Mouse (Mus musculus) liver, embryonic 16.5 days (tissue): Measurements from ENCODE around the gene Lpar4. TPM values are rescaled to one million over a fixed set of nuclear protein-coding genes. Genes with fewer than 3 reads are reported as not detected.

Experiments
- ATAC-seq: fragments of 200-750 bp; cut with Nextera tagmentation; 2 replicates; pipeline ENCODE4 v1.8.0; 2017; ENCODE audit warnings: low read depth, mild to moderate bottlenecking, moderate number of reproducible peaks, moderate library complexity
- H3K27ac ChIP-seq: fragments of 300-500 bp; sonication (generic); 2 replicates; pipeline ENCODE4 v1.5.1; 2014; ENCODE audit warnings: mild to moderate bottlenecking, low read length
- H3K27me3 ChIP-seq: fragments of 300-500 bp; sonication (generic); 2 replicates; pipeline ENCODE4 v1.6.1; 2014; ENCODE audit warnings: low read depth, low read length, mixed read lengths; ENCODE audit not compliant: control insufficient read depth, insufficient read depth
- H3K36me3 ChIP-seq: fragments of 300-500 bp; sonication (generic); 2 replicates; pipeline ENCODE4 v1.6.1; 2014; ENCODE audit warnings: mild to moderate bottlenecking; ENCODE audit not compliant: control insufficient read depth, insufficient read depth
- H3K4me1 ChIP-seq: fragments of 300-500 bp; sonication (generic); 2 replicates; pipeline ENCODE4 v1.6.1; 2014; ENCODE audit warnings: low read depth, low read length, mixed read lengths; ENCODE audit not compliant: control insufficient read depth
- H3K4me2 ChIP-seq: fragments of 300-500 bp; sonication (generic); 2 replicates; pipeline ENCODE4 v1.6.1; 2014; ENCODE audit warnings: low read depth, low read length, mixed read lengths
- H3K4me3 ChIP-seq: fragments of 300-500 bp; sonication (generic); 2 replicates; pipeline ENCODE4 v1.5.1; 2014; ENCODE audit warnings: low read depth, mild to moderate bottlenecking, low read length
- H3K9ac ChIP-seq: fragments of 300-500 bp; sonication (generic); 2 replicates; pipeline ENCODE4 v1.6.1; 2014; ENCODE audit warnings: low read depth, low read length
- H3K9me3 ChIP-seq: fragments of 300-500 bp; sonication (generic); replicated peaks from 2 replicates; pipeline ENCODE4 v1.6.1; 2016; ENCODE audit warnings: low read length; ENCODE audit not compliant: control insufficient read depth
- WGBS: fragments of 180-500 bp; shearing (Covaris S2); extraction: QIAGEN DNeasy Blood & Tissue Kit; methylation state at CpG from one replicate; pipeline ENCODE4 v1.1.7; 2014; ENCODE audit not compliant: insufficient replicate concordance; 5-methylcytosine and 5-hydroxymethylcytosine counted together
- polyA plus RNA-seq: library from polyadenylated mRNA; unstranded; fragments of >200 nt; fragmentation: Nextera tagmentation; extraction: Ambion mirVana; gene quantifications from 2 replicates; pipeline ENCODE4 v1.2.1, GENCODE M21; 2015

Lpar4 gene
- polyA plus RNA-seq, 1 experiment from 2014 or later = 1.3 TPM

DNA sequence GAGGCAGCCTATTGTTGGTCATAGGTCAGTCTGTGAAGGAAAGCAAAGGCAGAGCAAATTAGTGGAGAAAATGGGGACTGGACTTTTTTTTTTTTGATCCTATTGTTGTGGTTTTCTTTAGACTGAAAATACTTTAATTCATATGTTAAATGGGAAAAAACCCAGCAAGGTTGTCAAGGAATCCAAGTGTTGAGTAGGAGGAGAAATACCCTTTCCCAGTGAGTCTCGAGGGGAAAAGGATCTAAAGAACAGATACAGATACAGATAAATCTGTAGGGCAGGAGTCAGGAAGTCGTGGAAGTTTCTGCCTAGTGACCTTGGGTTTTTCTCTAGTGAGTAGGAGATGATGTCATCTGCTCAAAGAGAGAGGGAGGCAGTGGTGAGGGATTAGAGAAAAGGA is 30.6 kb downstream of the Lpar4 start:
- 17% methylated on average over 2 of the region's 2 CpGs for WGBS
- H3K4me3 ChIP-seq = no peak overlapping the region
- ATAC-seq = no peak

DNA sequence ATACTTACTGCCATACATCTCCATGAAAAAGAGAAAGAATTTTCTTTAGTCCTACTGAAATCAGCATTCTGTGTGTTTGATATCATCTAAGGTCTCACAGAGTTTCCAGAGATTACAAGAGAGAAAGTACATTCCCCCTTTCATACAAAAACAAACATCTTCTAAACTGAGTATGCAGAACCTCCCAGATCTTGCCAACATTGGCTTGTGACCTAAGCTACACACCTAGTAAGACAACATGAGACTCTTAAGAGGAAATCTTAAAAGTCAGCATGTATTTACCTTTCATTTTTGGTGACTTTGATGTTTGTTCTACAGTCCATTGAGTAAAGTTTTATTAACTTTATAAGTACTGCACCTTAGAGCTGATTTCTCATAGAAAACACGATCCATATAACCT is 33.4 kb downstream of the Lpar4 start:
- Histone ChIP-seq H3K9me3 (no peaks in the 10 kb centered on the region), H3K9ac (no peak overlapping the region), H3K4me3 (no peak overlapping the region), H3K27me3 (no peaks in the 10 kb centered on the region), H3K4me2 (no peak overlapping the region), H3K27ac (no peak overlapping the region), H3K4me1 (no peaks in the 10 kb centered on the region), H3K36me3 (no peaks in the 10 kb centered on the region)
- no peak for ATAC-seq
- WGBS = 27% methylated on average over 1 of the region's 1 CpGs

More for the DNA sequence above, 30.6 kb downstream of the Lpar4 start:
- Histone ChIP-seq H3K36me3 (no peaks in the 10 kb centered on the region), H3K27me3 (no peaks in the 10 kb centered on the region), H3K27ac (no peak overlapping the region), H3K9ac (no peak overlapping the region), H3K9me3 (no peaks in the 10 kb centered on the region), H3K4me1 (no peaks in the 10 kb centered on the region), H3K4me2 (no peak overlapping the region)

DNA sequence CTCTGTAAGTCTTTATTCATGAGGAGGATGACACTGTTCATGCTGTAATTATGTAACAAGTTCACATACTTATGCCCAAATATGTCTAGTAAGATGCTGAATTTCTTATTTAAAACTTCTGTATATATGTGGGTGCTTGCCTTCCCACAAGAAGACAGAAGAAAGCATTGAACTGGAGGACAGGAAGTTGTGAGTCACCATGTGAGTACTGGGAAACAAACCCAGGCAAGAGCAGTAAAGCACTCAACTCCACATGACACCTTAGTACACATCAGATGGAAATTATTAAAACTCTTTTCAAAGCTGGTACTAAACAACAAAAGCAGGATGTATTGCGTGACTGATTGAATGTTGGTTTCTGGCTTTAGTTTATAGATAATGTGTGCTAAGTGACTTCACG is 41.8 kb downstream of the Lpar4 start:
- 57% methylated on average over 2 of the region's 2 CpGs for WGBS

DNA sequence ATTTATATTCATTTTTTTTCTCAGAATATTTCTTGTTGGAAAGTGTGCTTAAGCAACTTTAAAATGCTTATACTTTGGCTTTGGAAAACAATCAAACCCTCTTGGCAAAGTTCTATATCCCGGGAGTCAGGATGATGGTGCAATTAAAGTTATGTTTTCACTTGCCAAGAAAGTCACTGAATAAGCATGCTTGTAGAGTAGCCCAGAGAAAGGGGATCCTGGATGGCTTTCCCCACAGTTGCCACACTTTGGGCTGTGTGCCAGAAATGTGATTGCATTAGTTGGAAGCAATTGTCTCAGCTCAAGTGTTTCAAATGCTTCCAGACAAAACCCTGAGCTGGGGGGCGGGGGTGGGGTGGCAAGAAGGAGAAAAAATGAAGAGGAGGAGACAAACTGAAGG is 43.9 kb downstream of the Lpar4 start:
- no peak for ATAC-seq
- H3K27me3 ChIP-seq = no peaks in the 10 kb centered on the region
- H3K9me3 ChIP-seq = no peaks in the 10 kb centered on the region
- no peaks in the 10 kb centered on the region for H3K36me3 ChIP-seq
- H3K4me1 ChIP-seq = no peaks in the 10 kb centered on the region
- 37% methylated on average over 2 of the region's 2 CpGs for WGBS
- no peak overlapping the region for H3K4me2 ChIP-seq
- no peak overlapping the region for H3K4me3 ChIP-seq
- no peak overlapping the region for H3K9ac ChIP-seq
- H3K27ac ChIP-seq = no peak overlapping the region

More for the DNA sequence above, 41.8 kb downstream of the Lpar4 start:
- Histone ChIP-seq H3K4me3 (no peak overlapping the region), H3K4me1 (no peaks in the 10 kb centered on the region), H3K36me3 (no peaks in the 10 kb centered on the region), H3K9ac (no peak overlapping the region), H3K27ac (no peak overlapping the region), H3K4me2 (no peak overlapping the region), H3K9me3 (no peaks in the 10 kb centered on the region), H3K27me3 (no peaks in the 10 kb centered on the region)
- no peak for ATAC-seq

Other genes starting within 250 kb of the Lpar4 start
- 6.3 and 8.6 TPM in 2 replicates for gene Rtl3, start 80.0 kb upstream of the Lpar4 start, polyA plus RNA-seq
- gene P2ry10, start 167.9 kb downstream of the Lpar4 start, polyA plus RNA-seq = 0.05 and 0.08 TPM in 2 replicates
- 0.68 and 1.4 TPM in 2 replicates for gene P2ry10b, start 228.3 kb downstream of the Lpar4 start, polyA plus RNA-seq